In the genomic region with DNA sequence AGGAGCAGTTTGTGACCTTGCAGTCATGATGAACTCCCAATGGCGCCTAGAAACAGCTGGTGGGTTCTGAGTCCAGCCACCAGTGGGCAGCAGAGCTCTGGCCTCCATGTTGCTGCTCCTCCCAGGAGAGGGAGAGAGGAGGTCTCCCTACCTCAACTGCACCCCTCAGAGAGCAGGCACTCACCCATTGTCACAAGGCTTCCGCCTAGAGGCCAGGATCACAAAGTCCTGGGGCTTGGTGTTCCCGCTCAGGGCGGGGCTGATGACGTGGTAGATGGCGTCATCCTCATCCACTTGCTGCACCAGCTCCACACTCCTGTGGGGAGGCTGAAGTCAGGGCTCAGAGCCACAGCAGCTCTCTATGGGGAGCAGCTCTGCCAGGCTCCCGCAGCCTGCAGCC, we compare ENCODE assay signal across 8 mouse cellular contexts. TPM values are rescaled to one million over a fixed set of nuclear protein-coding genes. Genes with fewer than 3 reads are reported as not detected.
DNase-seq lines count a peak whose midpoint lies in the region; ATAC-seq and TF ChIP-seq lines count a peak whose summit lies in the region.

No protein-coding gene starts in this region.

- H3K4me1 ChIP-seq in cerebellum, adult 2 months (ENCODE audit: control insufficient read depth, insufficient read depth, low read length): peaks cover 3% of the 10 kb centered on the region; the same call in 1 of the 2 replicates
- H3K4me1 ChIP-seq in lung, embryonic 14.5 days (ENCODE audit: insufficient read depth): no peaks in the 10 kb centered on the region

- peak; percentile 11 for DNase-seq in MN1 (ENCODE audit: low spot score)
- peak; percentile 76 to 78 for DNase-seq in cerebellum, adult 2 months
- peak; percentile 75 for DNase-seq in forelimb bud, embryonic 11.5 days (ENCODE audit: low read depth, low spot score)
- DNase-seq in heart, postnatal 4 days: peak; percentile 74
- DNase-seq in layer of hippocampus, adult 9-10 months (ENCODE audit: low spot score): peak; percentile 44
- peak; percentile 84 for DNase-seq in lung, embryonic 14.5 days
- DNase-seq in ovary, postnatal 14 days (ENCODE audit: low spot score): peak; percentile 63
- peak; percentile 23 to 49 for DNase-seq in urinary bladder, postnatal 36 days (ENCODE audit: low spot score in 2 of 2)

- no peaks in the 10 kb centered on the region for H3K36me3 ChIP-seq in lung, embryonic 14.5 days (ENCODE audit: insufficient read depth)

- peak overlapping the region; percentile 43 for H3K4me2 ChIP-seq in lung, embryonic 14.5 days

- H3K27me3 ChIP-seq in cerebellum, adult 2 months (ENCODE audit: control insufficient read depth, insufficient read depth, low read length): no peaks in the 10 kb centered on the region
- H3K27me3 ChIP-seq in lung, embryonic 14.5 days (ENCODE audit: insufficient read depth, low read length): no peaks in the 10 kb centered on the region

- H3K9me3 ChIP-seq in lung, embryonic 14.5 days (ENCODE audit: low read depth, low read length): no peaks in the 10 kb centered on the region

- no peak overlapping the region; the same call in 1 of the 2 replicates for H3K9ac ChIP-seq in lung, embryonic 14.5 days

- no peak for TF ChIP-seq POLR2A in cerebellum, adult 2 months (IDR thresholded peaks at IDR 0.05; ENCODE audit: borderline replicate concordance, insufficient read depth, low read length)

- H3K4me3 ChIP-seq in cerebellum, adult 2 months (replicated peaks; ENCODE audit: insufficient read depth, low read depth, low read length): peak overlapping the region; percentile 33
- H3K4me3 ChIP-seq in lung, embryonic 14.5 days (ENCODE audit: low read depth, low read length): no peak overlapping the region

- TF ChIP-seq CTCF in cerebellum, adult 2 months (IDR thresholded peaks at IDR 0.05; ENCODE audit: borderline replicate concordance, insufficient read depth, low read depth, low read length): peak; percentile 79
- peak; percentile 93 for TF ChIP-seq CTCF in lung, embryonic 14.5 days (IDR thresholded peaks at IDR 0.05; ENCODE audit: low read depth)

- H3K27ac ChIP-seq in cerebellum, adult 2 months (ENCODE audit: insufficient read depth, low read length): no peak overlapping the region
- no peak overlapping the region for H3K27ac ChIP-seq in lung, embryonic 14.5 days (ENCODE audit: low read depth)

- ATAC-seq in lung, embryonic 14.5 days (ENCODE audit: insufficient read depth): peak; percentile 87

- 1% methylated on average over 7 of the region's 7 CpGs for WGBS in cerebellum, adult 2 months
- WGBS in lung, embryonic 14.5 days: 4% methylated on average over 7 of the region's 7 CpGs

RNA-seq across cellular contexts. Expression of a gene that starts 16.0 kb away (rescaled TPM):
- polyA plus RNA-seq in cerebellum, adult 2 months (2012; rRNA removed): not detected in 2 replicates
- total RNA-seq in heart, postnatal 4 days (2021): under 1 TPM; 0.19 to 0.41 TPM
- 0.27 and 0.30 TPM in 2 replicates for polyA plus RNA-seq in lung, embryonic 14.5 days (2014; fragmentation: Nextera tagmentation; extraction: Ambion mirVana)

RNA-seq across cellular contexts. Expression of a gene that starts 19.0 kb away (rescaled TPM):
- polyA plus RNA-seq in cerebellum, adult 2 months (2012; rRNA removed): 3.2 and 3.8 TPM in 2 replicates
- 1 to 10 TPM in 1 of 2 experiments, under 1 TPM in 1; 0.16 to 1.1 TPM for total RNA-seq in heart, postnatal 4 days (2021)
- 0.08 and 0.22 TPM in 2 replicates for polyA plus RNA-seq in lung, embryonic 14.5 days (2014; fragmentation: Nextera tagmentation; extraction: Ambion mirVana)

RNA-seq across cellular contexts. Expression of a gene that starts 55.1 kb away (rescaled TPM):
- 32.5 and 32.7 TPM in 2 replicates for polyA plus RNA-seq in cerebellum, adult 2 months (2012; rRNA removed)
- 10 to 100 TPM; 12.7 to 13.7 TPM for total RNA-seq in heart, postnatal 4 days (2021)
- 0.84 and 1.1 TPM in 2 replicates for polyA plus RNA-seq in lung, embryonic 14.5 days (2014; fragmentation: Nextera tagmentation; extraction: Ambion mirVana)

Comparison
In these comparisons a context has a peak if more than half of its experiments do, and no peak if none do; other contexts are left out.
1. DNase-seq: peak in every context shown above with its lines; median percentile 84 in lung, embryonic 14.5 days; 77 in cerebellum, adult 2 months; 75 in forelimb bud, embryonic 11.5 days; 74 in heart, postnatal 4 days; 63 in ovary, postnatal 14 days; 44 in layer of hippocampus, adult 9-10 months; 36 in urinary bladder, postnatal 36 days; 11 in MN1.
2. RNA of a gene that starts 55.1 kb away (polyA plus RNA-seq): 32.5 to 32.7 TPM in cerebellum, adult 2 months; 0.84 to 1.1 TPM in lung, embryonic 14.5 days; every median in the first group is over 10 times any median in the second.